Mouse (Mus musculus) liver, embryonic 13.5 days (tissue): Measurements from ENCODE around the gene Sox8. TPM values are rescaled to one million over a fixed set of nuclear protein-coding genes. Genes with fewer than 3 reads are reported as not detected.

Source experiments
- ATAC-seq: fragments of 200-750 bp; cut with Nextera tagmentation; 2 replicates; pipeline ENCODE4 v1.8.0; 2017; ENCODE audit warnings: low read depth, mild to moderate bottlenecking, moderate number of reproducible peaks, moderate library complexity
- DNase-seq: peaks from one replicate; pipeline ENCODE4 v3.0.0; 2022
- H3K27ac ChIP-seq: fragments of 300-500 bp; sonication (generic); 2 replicates; pipeline ENCODE4 v1.5.1; 2015; ENCODE audit warnings: moderate library complexity, mild to moderate bottlenecking, inconsistent platforms
- H3K27me3 ChIP-seq: fragments of 300-500 bp; sonication (generic); 2 replicates; pipeline ENCODE4 v1.6.1; 2015; ENCODE audit warnings: mild to moderate bottlenecking, inconsistent platforms
- H3K36me3 ChIP-seq: fragments of 300-500 bp; sonication (generic); 2 replicates; pipeline ENCODE4 v1.6.1; 2015; ENCODE audit warnings: mild to moderate bottlenecking, inconsistent platforms
- H3K4me1 ChIP-seq: fragments of 300-500 bp; sonication (generic); replicated peaks from 2 replicates; pipeline ENCODE4 v1.6.1; 2015; ENCODE audit warnings: inconsistent platforms
- H3K4me2 ChIP-seq: fragments of 300-500 bp; sonication (generic); 2 replicates; pipeline ENCODE4 v1.6.1; 2015; ENCODE audit warnings: inconsistent platforms, mild to moderate bottlenecking, moderate library complexity
- H3K4me3 ChIP-seq: fragments of 300-500 bp; sonication (generic); replicated peaks from 2 replicates; pipeline ENCODE4 v1.5.1; 2015; ENCODE audit warnings: mild to moderate bottlenecking, inconsistent platforms
- H3K9ac ChIP-seq: fragments of 300-500 bp; sonication (generic); 2 replicates; pipeline ENCODE4 v1.6.1; 2015; ENCODE audit warnings: mild to moderate bottlenecking, inconsistent platforms
- H3K9me3 ChIP-seq: fragments of 300-500 bp; sonication (generic); replicated peaks from 2 replicates; pipeline ENCODE4 v1.6.1; 2016; ENCODE audit warnings: inconsistent platforms
- WGBS: fragments of 180-500 bp; shearing (Covaris S2); methylation state at CpG from one replicate; pipeline ENCODE4 v1.1.7; 2015; ENCODE audit not compliant: insufficient replicate concordance; 5-methylcytosine and 5-hydroxymethylcytosine counted together
- polyA plus RNA-seq: library from polyadenylated mRNA; unstranded; fragments of >200 nt; fragmentation: Nextera tagmentation; extraction: Ambion mirVana; gene quantifications from 2 replicates; pipeline ENCODE4 v1.2.1, GENCODE M21; 2015

Gene Sox8
- polyA plus RNA-seq, 1 experiment from 2014 or later, result 0.28 TPM

DNA sequence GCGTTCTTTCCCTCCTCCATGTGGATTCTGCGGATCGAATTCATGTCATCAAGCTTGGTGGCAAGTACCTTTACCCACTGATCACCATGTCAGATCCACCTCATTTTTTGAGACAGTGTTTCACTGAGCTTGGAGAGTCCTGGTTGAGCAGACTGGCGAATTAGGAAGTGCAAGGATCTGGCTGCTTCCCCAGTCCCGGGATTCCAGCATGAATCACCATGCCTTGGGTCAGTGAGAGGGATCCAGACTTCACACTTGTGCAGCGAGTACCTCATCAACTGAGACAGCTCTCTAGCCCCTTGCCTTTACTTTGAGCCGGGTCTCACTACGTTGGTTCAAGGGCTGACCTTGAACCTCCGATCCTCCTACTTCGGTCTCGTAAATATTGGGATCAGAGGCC lies 19.2 kb downstream of the Sox8 start:
- WGBS, result 66% methylated on average over 11 of the region's 11 CpGs
- Histone ChIP-seq H3K27ac (no peak overlapping the region), H3K27me3 (peaks cover 19% of the 10 kb centered on the region), H3K4me1 (0 out of 2 replicates have a peak, but pooled peaks cover 3% of the 10 kb centered on the region), H3K4me3 (no peak overlapping the region), H3K9me3 (no peaks in the 10 kb centered on the region), H3K9ac (no peak overlapping the region), H3K36me3 (no peaks in the 10 kb centered on the region), H3K4me2 (no peak overlapping the region)
- ATAC-seq (no peak), DNase-seq (no peak)

DNA sequence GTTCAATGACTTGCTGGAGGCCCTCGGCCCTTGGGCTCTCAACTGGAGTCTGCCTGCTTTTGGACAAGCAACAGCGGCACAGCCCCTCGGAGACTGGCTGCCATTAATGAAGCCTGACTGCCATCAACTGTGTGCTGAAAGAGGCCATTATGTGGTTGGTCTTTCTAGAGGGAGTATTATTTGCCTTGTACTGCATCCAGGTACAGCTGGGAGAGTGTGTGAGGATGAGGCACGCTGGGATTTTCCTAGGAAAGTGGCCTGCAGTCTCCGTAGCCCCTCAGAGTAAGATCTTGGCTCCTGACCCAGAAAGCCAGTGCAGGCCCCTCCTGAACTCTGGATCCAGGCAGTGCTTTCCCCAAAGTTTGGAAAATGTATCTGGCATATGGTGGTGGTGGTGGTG lies 20.5 kb downstream of the Sox8 start:
- Histone ChIP-seq H3K9me3 (no peaks in the 10 kb centered on the region), H3K4me3 (no peak overlapping the region), H3K9ac (no peak overlapping the region), H3K4me2 (no peak overlapping the region), H3K36me3 (no peaks in the 10 kb centered on the region), H3K4me1 (no peaks in the 10 kb centered on the region), H3K27ac (no peak overlapping the region), H3K27me3 (peaks cover 6% of the 10 kb centered on the region)
- no peak for DNase-seq
- 73% methylated on average over 5 of the region's 5 CpGs for WGBS
- no peak for ATAC-seq

DNA sequence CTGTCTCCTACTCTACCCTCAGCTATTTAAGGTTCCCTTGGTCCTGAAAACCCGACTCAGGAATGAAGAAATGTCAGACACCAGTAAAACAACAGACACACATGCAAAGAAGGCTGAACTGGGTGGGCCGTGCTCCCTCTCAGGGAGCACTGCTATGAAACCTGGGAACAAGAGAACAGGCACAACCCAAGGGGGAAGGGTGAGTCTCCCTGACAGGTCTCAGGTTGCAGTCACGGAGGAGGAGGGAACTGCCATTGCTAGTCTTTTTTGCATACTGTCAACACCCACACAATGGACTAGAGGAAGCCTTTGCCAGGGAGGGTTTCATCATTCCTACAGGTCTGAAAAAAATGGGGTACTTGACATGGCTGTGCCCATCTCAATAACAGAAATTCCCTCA lies 23.5 kb downstream of the Sox8 start:
- ATAC-seq, result no peak
- no peaks in the 10 kb centered on the region for H3K9me3 ChIP-seq
- WGBS, result 28% methylated on average over 3 of the region's 3 CpGs
- H3K36me3 ChIP-seq, result no peaks in the 10 kb centered on the region
- H3K27ac ChIP-seq, result no peak overlapping the region
- H3K4me2 ChIP-seq, result no peak overlapping the region
- H3K4me3 ChIP-seq, result no peak overlapping the region
- no peaks in the 10 kb centered on the region for H3K27me3 ChIP-seq
- no peak overlapping the region for H3K9ac ChIP-seq
- no peaks in the 10 kb centered on the region for H3K4me1 ChIP-seq
- no peak for DNase-seq

DNA sequence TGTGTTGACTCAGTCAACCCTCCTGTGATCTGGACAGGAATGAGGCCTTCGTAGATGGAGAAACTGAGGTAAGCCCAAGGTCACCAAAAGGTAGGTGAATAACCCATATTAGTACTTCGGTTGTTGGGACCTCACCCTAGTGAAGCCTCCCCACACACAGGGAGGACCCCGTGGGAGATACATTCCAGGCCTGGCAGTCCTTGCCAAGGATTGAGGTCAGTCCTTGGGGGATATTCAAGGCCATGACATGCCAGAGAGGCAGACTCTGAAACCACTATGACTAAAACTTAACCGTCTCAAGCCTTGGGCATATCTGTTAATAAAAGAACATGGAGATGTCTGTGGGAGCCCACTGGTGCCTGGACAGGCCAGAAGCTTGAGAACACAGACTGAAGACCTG lies 28.7 kb downstream of the Sox8 start:
- Histone ChIP-seq H3K4me3 (no peak overlapping the region), H3K27ac (no peak overlapping the region), H3K9ac (no peak overlapping the region), H3K4me2 (no peak overlapping the region), H3K4me1 (no peaks in the 10 kb centered on the region), H3K36me3 (no peaks in the 10 kb centered on the region), H3K9me3 (no peaks in the 10 kb centered on the region), H3K27me3 (peaks cover 4% of the 10 kb centered on the region; the same call in 1 of the 2 replicates)
- DNase-seq, result no peak
- WGBS, result 72% methylated on average over 4 of the region's 4 CpGs
- no peak for ATAC-seq

- no peak for DNase-seq
- no peaks in the 10 kb centered on the region for H3K36me3 ChIP-seq
- no peak overlapping the region for H3K4me3 ChIP-seq
- H3K4me1 ChIP-seq, result no peaks in the 10 kb centered on the region
- H3K9ac ChIP-seq, result no peak overlapping the region
- no peaks in the 10 kb centered on the region for H3K9me3 ChIP-seq
- WGBS, result 52% methylated on average over 5 of the region's 5 CpGs
- no peak overlapping the region for H3K27ac ChIP-seq
- H3K4me2 ChIP-seq, result no peak overlapping the region
- H3K27me3 ChIP-seq, result peaks cover 4% of the 10 kb centered on the region; the same call in 1 of the 2 replicates
- ATAC-seq, result no peak
Observed at GRCm38 (mm10) chr17:25540731-25541130, 29.8 kb downstream of the Sox8 start.

DNA sequence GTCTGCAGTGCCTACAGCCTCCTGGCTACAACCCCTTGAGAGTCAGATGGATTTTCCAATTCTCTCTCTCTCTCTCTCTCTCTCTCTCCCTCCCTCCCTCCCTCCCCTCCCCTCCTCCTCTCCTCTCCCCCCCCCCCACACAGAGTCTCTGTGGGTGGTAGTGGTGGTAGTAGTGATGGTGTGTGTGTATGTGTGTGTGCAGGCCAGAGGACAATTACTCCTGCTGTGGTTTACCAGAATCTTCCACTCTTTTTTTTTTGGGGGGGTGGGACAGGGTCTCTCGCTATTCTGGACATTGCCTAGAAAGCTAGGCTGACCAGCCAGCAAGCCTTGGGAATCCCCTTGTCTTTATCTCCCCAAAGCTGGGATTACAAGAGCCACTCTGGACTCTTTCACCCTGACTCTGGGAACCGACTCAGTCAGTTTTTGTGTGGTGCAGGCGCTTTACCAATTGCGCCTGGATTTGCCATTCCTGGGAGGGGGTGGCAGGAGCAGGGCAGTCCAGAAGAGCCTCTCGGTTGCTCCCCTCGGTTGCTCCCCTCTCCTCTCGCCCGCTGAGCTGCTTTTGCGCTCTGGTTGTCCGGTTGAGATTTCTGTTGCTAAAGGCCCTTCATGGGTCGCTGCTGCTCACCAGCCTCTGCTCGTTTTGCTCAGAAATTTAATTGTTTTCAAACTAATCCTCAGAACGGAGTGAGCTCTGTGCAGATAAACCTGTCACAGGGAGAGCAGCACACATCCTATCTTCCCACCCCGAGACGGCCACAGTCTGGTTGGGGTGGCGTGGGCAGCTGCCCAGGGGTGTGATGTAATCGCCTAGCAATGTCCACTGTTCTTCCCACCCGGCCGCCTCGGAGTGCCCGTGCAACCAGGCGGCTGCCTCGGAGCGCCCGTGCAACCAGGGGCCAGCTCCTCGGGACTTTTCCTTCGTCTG lies 31.3 kb downstream of the Sox8 start:
- no peaks in the 10 kb centered on the region for H3K4me1 ChIP-seq
- ATAC-seq (no peak), DNase-seq (no peak)
- H3K9ac ChIP-seq, result no peak overlapping the region
- no peaks in the 10 kb centered on the region for H3K36me3 ChIP-seq
- H3K4me3 ChIP-seq, result no peak overlapping the region
- peaks cover 4% of the 10 kb centered on the region; the same call in 1 of the 2 replicates for H3K27me3 ChIP-seq
- no peak overlapping the region for H3K4me2 ChIP-seq
- 53% methylated on average over 27 of the region's 27 CpGs for WGBS
- no peak overlapping the region for H3K27ac ChIP-seq
- H3K9me3 ChIP-seq, result no peaks in the 10 kb centered on the region

DNA sequence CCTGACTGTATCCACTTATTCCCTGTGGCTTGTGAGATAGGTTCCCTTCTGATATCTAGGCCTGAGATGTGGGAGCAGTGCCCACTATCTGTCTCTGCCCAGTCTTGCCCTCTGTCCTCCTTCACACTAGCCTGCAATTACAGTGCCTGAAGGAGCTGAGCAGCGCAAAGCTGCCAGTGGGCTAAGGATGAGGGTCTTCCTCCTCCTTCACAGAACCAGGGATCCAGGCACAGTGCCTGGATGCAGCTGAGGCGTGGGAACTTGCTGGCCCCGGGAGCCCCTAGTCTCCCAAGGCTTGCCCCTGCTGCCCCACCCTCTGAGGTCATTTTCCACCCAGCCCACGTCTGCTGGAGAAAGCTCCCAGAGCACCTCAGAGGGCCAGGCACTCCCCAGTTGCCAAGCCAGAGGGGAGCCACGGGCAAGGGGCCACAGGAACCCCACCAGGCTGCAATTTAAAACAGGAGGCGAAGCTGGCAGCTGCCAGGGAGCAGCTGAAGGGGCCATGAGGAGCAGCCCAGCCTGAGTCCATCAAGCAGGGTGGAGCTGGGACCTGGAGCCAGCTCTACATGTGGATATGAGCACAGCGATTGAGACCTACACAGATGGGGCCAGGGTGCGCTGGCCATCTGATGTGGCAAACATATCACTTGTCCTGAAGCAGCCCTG lies 40.0 kb downstream of the Sox8 start:
- Histone ChIP-seq H3K27ac (no peak overlapping the region), H3K4me1 (no peaks in the 10 kb centered on the region)
- WGBS, result 43% methylated on average over 8 of the region's 8 CpGs

GRCm38 (mm10) chr17:25522080-25522479 lies 48.4 kb downstream of the Sox8 start:
- ATAC-seq (no peak), DNase-seq (no peak)
- Histone ChIP-seq H3K27ac (no peak overlapping the region), H3K9ac (no peak overlapping the region), H3K4me3 (no peak overlapping the region), H3K36me3 (no peaks in the 10 kb centered on the region), H3K27me3 (no peaks in the 10 kb centered on the region; the same call in 1 of the 2 replicates), H3K9me3 (no peaks in the 10 kb centered on the region), H3K4me1 (no peaks in the 10 kb centered on the region), H3K4me2 (no peak overlapping the region)
- 71% methylated on average over 12 of the region's 12 CpGs for WGBS

More for the DNA sequence above, 40.0 kb downstream of the Sox8 start:
- H3K27me3 ChIP-seq, result peaks cover 3% of the 10 kb centered on the region; the same call in 1 of the 2 replicates
- no peaks in the 10 kb centered on the region for H3K36me3 ChIP-seq
- H3K9ac ChIP-seq, result no peak overlapping the region
- ATAC-seq, result no peak
- no peak overlapping the region for H3K4me2 ChIP-seq
- no peak for DNase-seq
- no peaks in the 10 kb centered on the region for H3K9me3 ChIP-seq
- no peak overlapping the region for H3K4me3 ChIP-seq

- no peak overlapping the region for H3K9ac ChIP-seq
- ATAC-seq (no peak), DNase-seq (no peak)
- WGBS, result 35% methylated on average over 9 of the region's 9 CpGs
- no peak overlapping the region for H3K27ac ChIP-seq
- no peaks in the 10 kb centered on the region for H3K9me3 ChIP-seq
- no peak overlapping the region for H3K4me2 ChIP-seq
- H3K27me3 ChIP-seq, result no peaks in the 10 kb centered on the region; the same call in 1 of the 2 replicates
- no peaks in the 10 kb centered on the region for H3K4me1 ChIP-seq
- no peaks in the 10 kb centered on the region for H3K36me3 ChIP-seq
- H3K4me3 ChIP-seq, result no peak overlapping the region
Observed at GRCm38 (mm10) chr17:25520492-25520891, 50.0 kb downstream of the Sox8 start.

DNA sequence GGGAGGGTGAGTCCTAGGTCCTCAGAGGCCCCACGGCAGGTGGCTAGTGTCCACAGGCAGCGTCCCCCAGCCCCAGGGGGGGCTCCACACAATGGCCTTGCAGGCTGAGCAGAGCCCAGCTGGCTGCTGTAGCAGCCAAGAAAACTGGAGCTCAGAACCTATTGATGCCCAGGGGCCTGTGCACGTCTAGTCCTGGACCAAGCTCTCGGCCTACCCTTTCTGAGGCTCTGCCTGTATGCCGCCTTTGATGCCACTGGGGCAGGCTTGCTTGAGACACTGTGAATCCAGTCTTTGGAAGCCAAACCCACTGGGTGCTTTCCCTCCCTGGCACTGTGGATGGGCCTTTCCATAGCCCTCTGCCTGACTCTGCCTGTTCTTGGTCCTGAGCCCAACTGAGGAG lies 51.0 kb downstream of the Sox8 start:
- no peak for ATAC-seq
- H3K9ac ChIP-seq, result no peak overlapping the region
- 62% methylated on average over 5 of the region's 5 CpGs for WGBS

GRCm38 (mm10) chr17:25518144-25518543 lies 52.3 kb downstream of the Sox8 start:
- ATAC-seq (no peak), DNase-seq (no peak)
- H3K27me3 ChIP-seq, result no peaks in the 10 kb centered on the region; the same call in 1 of the 2 replicates
- no peaks in the 10 kb centered on the region for H3K9me3 ChIP-seq
- H3K27ac ChIP-seq, result no peak overlapping the region
- WGBS, result 80% methylated on average over 17 of the region's 17 CpGs
- no peaks in the 10 kb centered on the region for H3K4me1 ChIP-seq
- no peak overlapping the region for H3K4me3 ChIP-seq
- H3K9ac ChIP-seq, result no peak overlapping the region
- no peaks in the 10 kb centered on the region for H3K36me3 ChIP-seq
- H3K4me2 ChIP-seq, result no peak overlapping the region

More for the DNA sequence above, 51.0 kb downstream of the Sox8 start:
- DNase-seq, result no peak
- no peak overlapping the region for H3K4me3 ChIP-seq
- no peaks in the 10 kb centered on the region for H3K36me3 ChIP-seq
- no peaks in the 10 kb centered on the region; the same call in 1 of the 2 replicates for H3K27me3 ChIP-seq
- H3K4me2 ChIP-seq, result no peak overlapping the region
- H3K9me3 ChIP-seq, result no peaks in the 10 kb centered on the region
- H3K4me1 ChIP-seq, result no peaks in the 10 kb centered on the region
- no peak overlapping the region for H3K27ac ChIP-seq
